Mouse (Mus musculus) regulatory T cell (primary cell): Measurements from ENCODE around the gene Tex12.

Source experiments
- in situ Hi-C: fragments of 300-600 bp; cut with MboI, MseI; formaldehyde crosslinking; loops from one replicate; pipeline ENCODE4 v1.15.1; 2025; ENCODE audit warnings: high pct_unique_total_duplicates

Gene Tex12

DNA sequence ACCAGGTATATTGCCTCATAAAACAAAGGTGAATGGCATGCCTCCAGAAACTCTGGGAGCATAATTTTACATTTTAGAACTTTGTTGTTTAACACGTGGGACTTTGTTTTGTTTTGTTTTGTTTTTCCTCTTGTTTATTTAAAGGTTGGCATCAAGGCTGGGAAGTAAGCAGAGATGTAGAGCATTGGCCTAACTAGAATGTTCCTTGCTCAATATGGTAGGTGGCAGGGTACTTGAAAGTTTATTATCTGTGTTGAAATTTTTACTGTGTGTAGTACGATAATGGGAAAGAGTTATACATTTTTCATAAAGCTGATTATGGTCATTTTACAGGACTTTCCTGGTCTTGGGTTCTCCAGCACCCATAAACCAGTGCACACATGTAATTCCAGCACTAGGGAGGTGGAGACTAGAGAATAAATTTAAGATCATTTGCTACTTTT is 814 bp upstream of the Tex12 start:
- in situ Hi-C loops, result no loop called here

- in situ Hi-C loops, result no loop called here
Observed at GRCm38 (mm10) chr9:50555094-50555446, 6.1 kb downstream of the Tex12 start, which contains the start of gene Bco2. Gene Bco2, minus strand, starts transcription at chr9:50555181.

- in situ Hi-C loops, result no loop called here
Observed at GRCm38 (mm10) chr9:50554241-50555093, 6.7 kb downstream of the Tex12 start, which contains the start of gene Il18. Gene Il18, plus strand, starts transcription at chr9:50554827.

GRCm38 (mm10) chr9:50553547-50553946 is 7.6 kb downstream of the Tex12 start:
- in situ Hi-C loops, result no loop called here

DNA sequence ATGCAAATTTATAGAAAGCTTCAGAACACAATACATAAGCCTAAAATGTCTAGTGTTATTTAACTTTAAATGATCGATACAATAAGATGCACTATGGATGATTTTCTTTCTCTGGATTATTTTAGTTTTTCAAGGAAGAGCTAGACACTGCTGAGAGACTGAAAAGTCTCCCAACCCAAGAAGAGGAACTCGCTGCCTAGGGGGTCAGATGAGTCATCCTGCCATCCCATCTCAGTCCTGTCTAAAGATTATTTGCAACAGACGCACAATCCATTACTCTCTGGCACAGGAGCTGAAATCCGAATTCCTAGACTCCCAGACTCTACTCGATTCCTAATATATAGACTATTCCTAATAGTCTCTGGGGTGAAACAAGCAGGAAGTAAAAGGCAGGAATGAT is 8.9 kb downstream of the Tex12 start:
- in situ Hi-C loops, result no loop called here

- in situ Hi-C loops, result loop anchor here (5.0 kb wide), 1 partner anchor 38 kb away; no protein-coding TSS in a partner anchor
Observed at GRCm38 (mm10) chr9:50548936-50549335, 12.2 kb downstream of the Tex12 start.

GRCm38 (mm10) chr9:50547859-50548478 is 13.2 kb downstream of the Tex12 start:
- in situ Hi-C loops, result loop anchor here (5.0 kb wide), 1 partner anchor 39 kb away; no protein-coding TSS in a partner anchor

DNA sequence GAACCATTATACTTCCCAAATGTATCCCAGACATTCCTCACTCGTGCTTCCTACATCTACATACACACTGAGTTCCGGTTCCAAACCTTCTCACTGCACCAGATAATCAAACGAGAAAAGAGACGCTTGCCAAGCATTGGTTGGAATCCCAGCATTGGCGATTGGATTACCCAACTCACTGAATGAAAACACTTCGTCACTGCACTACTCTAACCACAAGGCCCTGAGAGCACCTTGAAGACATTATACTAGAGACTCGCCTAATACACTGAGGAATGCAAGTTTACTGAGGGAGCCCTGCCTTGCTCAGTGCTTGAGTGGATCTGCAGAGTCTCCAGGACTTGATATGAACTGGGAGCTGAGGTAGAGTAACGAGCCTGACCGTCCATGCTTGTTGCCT is 18.7 kb downstream of the Tex12 start:
- in situ Hi-C loops, result no loop called here

DNA sequence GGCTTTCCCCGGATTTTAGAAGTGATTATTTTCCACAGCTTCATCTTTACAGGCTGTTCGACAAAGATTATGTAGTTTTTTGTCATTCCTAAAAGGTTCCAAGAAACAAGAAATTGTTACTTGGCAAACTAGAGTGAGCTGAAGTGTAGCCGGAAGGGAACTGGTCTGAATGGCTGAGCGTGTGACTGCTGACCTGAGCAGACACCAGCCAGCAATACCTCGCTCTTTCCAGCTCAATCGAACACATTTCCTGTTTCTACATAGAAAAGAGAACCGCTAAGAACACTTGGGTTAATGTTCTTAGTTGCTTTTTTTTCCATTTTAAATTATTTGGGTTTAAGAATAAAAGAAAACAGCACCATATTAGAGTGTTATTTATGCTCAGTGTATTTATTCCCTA is 21.0 kb downstream of the Tex12 start:
- in situ Hi-C loops, result no loop called here

DNA sequence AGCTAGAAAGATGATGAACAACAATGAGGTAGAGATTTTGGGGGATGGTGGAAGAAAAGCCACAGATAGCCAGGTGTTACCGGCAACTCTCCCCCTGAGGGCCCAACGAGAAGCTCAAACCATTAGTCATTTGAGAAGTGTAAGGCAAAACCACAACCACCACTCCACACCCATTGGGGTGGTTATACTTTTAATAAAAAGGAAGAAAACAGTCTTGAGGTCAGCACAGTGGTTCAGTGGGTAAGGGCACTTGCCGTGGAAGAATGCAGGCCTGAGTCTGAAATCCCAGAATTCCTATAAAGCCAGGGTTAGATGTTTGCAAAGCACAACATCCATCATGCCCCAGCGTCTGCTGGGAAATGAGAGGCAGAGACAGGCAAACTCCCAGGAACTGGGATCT is 23.8 kb downstream of the Tex12 start:
- in situ Hi-C loops, result loop anchor here (10.0 kb wide), 1 partner anchor 1552 kb away; the partner anchor contains the start of gene Usp28

DNA sequence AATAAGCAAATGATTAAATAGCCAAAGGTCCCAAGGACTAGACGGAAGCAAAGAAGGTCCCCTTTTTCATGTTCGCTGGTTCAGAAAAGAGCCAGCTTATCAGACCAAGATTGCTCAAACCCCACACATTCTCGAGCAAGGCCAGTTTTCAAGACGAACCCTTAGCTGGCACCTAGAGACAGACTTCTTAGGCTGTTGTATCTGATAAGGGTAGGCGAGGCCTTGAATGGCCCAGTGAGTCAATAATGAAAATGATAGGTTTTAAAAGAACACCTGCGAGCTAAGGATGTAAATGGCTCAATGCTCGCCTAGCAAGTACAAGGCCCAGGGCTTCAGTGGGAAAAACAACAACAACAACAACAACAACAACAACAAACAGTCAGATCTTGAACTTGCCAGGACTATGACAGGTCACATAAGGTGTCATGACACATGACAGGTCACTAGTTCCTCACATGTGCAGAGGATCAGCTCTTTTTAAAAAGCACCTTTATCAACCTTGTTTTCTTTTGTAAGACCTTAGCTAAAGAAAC is 24.5 kb downstream of the Tex12 start:
- in situ Hi-C loops, result loop anchor here (10.0 kb wide), 1 partner anchor 1552 kb away; the partner anchor contains the start of gene Usp28

DNA sequence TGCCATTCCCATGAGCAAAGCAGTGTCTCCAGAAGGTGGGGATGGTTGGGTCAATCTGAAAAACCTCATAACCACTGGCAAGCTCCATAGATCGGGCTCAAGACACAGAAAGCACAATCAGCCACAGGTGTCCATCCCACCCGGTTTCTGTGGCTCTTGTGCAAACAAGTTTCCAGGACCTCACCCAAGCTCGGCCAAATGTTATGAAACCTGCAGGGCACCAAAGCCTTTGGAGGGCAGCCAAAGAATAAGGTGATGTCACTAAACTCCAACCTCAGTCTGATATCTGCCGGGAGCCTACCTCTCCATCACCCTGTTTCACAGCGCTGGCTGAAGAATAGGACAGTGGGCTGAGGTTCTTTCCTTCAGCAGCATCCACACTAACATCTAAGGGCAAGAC is 25.2 kb downstream of the Tex12 start:
- in situ Hi-C loops, result loop anchor here (10.0 kb wide), 1 partner anchor 1551 kb away; the partner anchor contains the start of gene Usp28

GRCm38 (mm10) chr9:50533791-50534190 is 27.3 kb downstream of the Tex12 start:
- in situ Hi-C loops, result loop anchor here (10.0 kb wide), 1 partner anchor 1549 kb away; the partner anchor contains the start of gene Usp28

- in situ Hi-C loops, result loop anchor here (10.0 kb wide), 1 partner anchor 1549 kb away; the partner anchor contains the start of gene Usp28
Observed at GRCm38 (mm10) chr9:50533328-50533727, 27.8 kb downstream of the Tex12 start.

DNA sequence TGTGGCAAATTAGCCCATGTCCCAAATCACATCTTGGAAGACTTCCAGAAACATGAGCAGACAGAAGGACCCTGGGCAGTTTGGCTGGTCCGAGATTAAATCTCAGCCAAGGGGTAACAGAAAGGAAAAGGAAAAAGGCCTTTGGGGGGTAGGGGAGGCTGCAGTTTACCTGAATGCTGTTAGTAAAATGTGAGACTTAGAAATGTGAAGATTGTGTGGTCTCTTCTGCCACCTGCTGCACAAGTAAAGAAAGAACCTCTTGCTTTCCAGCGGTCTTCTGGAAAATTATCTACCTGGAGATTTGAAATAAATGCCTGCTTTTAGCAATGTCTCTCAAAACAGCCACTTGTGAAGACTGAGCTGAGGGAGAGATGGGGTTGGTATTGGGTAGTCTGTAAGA is 30.2 kb downstream of the Tex12 start:
- in situ Hi-C loops, result loop anchor here (10.0 kb wide), 1 partner anchor 1546 kb away; the partner anchor contains the start of gene Usp28

DNA sequence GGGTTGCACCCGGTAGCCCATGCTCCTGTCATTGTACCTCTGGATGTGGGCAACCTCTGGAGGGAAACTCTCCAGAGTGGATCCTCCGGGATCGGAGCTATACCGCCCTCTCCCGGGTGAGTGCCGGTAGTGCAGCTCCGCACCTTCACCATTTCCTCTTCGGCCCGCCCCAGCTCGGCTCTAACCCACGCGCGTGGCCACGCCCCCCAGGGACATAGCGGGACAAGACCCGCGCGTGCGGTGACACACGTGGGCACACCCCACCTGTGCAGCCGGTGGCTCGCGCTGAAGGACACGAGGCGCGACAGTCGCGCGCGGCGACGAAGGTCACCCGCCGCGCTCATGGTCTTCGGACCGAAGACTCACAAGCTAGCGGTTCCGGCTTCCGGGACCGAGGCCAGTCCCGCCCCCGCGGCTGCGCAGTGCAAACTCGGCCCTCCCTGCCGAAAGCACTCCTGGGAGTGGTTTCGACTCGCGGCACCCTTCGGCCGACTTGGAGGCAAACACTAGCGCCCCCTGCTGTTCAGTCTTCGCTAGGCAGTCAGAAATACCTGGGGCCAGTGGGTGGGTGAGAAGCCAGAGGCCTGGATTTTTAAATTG is 32.7 kb downstream of the Tex12 start, which contains the start of gene Pts:
Gene Pts, minus strand, starts transcription at position 432 of the 600 bp plus-strand sequence.
- in situ Hi-C loops, result loop anchor here (5.0 to 10.0 kb wide), 2 partner anchors 71 to 194 kb away; no protein-coding TSS in a partner anchor

GRCm38 (mm10) chr9:50527860-50528259 is 33.3 kb downstream of the Tex12 start:
- in situ Hi-C loops, result loop anchor here (5.0 to 10.0 kb wide), 2 partner anchors 71 to 193 kb away; no protein-coding TSS in a partner anchor

GRCm38 (mm10) chr9:50525585-50525984 is 35.5 kb downstream of the Tex12 start:
- in situ Hi-C loops, result loop anchor here (5.0 to 10.0 kb wide), 2 partner anchors 68 to 191 kb away; no protein-coding TSS in a partner anchor

DNA sequence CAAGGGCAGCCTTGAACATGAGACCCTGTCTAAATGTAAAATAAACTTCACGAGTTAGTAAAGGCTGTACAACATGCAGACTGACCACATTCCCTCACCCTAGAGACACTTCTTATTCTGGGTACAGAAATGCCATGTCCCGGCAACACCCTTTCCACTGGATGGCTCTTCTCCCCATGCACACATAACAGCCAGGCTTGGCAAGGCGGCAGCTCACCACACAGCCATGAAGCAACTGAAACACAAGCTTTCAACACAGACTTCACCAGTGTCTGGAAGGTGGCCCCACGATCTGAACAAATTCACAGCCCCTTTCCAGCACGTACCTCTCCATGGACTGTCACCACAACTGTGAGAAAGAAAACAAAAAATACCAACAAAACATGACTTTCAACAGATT is 36.2 kb downstream of the Tex12 start:
- in situ Hi-C loops, result loop anchor here (5.0 to 10.0 kb wide), 2 partner anchors 68 to 190 kb away; no protein-coding TSS in a partner anchor

DNA sequence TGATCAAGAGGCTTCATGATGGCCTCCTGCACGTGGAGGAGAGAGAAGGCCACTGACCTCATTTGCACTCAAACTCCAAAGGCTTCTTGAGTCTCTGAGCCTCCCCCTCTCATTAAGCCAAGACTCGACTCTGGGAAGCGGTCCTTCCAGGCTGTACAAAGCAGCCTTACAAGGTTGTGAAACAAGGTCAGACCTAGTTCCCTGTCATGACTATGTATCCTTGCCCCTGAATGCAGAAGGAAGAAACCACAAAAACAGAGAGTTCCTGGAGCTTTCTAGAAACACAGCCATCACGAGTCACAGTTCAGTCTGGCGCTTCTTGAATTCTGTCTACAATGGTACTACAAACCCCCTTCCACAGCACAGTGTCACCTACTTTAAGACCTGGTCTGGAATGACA is 38.6 kb downstream of the Tex12 start:
- in situ Hi-C loops, result loop anchor here (10.0 kb wide), 1 partner anchor 188 kb away; no protein-coding TSS in a partner anchor

DNA sequence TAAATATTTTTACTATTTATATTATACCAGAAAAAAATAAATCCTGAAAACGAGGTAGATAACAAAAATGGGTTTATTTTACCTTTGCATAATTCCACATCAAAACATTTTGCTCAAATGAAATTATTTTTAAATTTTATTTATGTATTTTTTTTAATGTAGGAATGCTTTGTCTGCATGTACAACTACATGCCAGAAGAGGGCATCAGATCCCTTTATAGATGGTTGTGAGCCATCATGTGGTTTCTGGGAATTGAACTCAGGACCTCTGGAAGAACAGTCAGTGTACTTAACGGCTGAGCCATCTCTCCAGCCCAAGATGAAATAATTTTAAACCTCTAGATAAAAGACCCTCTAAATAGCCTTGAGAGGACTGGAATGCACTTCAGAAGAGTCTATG is 39.6 kb downstream of the Tex12 start:
- in situ Hi-C loops, result loop anchor here (10.0 kb wide), 1 partner anchor 187 kb away; no protein-coding TSS in a partner anchor
